Mouse (Mus musculus) 3134 (cell line): ENCODE results near the gene Cul5.

ENCODE experiments used
- DNase-seq: peaks from one replicate; pipeline ENCODE4 v3.0.0-alpha.2; 2011; ENCODE audit warnings: low spot score; ENCODE audit not compliant: insufficient read length; ENCODE audit errors: extremely low read depth

Cul5 gene

DNA sequence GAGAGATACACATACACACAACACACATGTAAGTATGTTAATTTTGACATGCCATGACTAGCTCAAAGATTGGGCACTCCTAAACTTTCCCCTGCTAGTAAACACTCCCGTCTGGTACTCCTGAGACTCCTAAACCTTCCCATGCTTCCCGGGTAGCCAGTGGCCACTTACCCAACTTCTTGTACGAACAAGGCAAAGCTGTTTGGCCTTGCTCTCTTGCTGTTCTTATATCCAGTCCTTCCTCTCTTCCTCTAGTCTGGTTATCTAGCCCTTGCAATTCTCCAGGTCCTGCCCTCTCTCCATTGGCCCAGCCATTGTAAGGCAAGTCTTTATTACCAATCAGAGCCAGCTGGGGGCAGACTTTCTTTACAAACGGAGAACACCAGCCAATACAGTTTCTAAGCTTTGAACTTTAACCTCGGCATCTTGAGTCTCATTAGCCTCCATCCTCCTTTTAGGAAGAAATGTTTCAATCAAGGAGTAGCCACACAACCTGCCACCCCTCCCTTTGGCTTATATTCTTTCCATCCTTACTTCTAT, at the start of gene Cul5:
Cul5 (minus strand) TSS at position 335 of the 540 bp plus-strand sequence.
- no peak for DNase-seq

DNA sequence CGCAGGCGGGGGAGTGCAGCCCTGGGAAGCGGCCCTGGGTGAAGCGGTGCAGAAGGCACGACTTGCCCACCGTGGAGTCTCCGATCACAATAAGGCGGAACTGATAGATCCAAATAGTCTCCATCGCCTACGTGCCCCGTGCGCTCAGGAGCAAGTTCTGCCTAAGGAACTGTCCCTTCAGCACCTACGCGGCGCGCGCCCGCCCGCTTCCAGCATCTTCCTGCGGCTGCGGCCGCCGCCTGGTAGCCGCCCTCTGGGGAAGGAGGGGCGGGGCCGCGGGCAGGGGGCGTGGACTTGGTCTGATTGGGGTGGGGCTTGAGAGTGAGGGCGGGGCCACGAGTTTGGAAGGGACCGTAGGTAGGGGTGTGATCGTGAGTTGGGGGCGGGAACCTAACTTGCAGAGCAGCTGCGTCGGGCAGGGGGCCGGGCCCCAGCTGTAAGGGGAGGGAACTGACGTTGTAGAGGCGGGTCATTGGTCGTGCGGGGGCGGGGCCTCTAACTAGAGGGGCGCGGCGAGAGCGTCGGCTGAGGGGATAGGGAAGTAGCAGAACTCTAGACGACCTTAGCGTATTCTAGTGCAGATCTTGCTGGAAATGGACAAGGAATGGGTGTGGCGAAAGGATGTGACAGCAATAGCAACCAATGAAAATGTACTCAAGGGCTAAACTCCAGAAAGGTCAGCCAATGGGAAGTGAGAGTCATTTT, 36.3 kb upstream of the Cul5 start, which contains the start of gene Rab39:
Rab39 (minus strand) TSS at position 241 of the 705 bp plus-strand sequence.
- peak; percentile 7 for DNase-seq

DNA sequence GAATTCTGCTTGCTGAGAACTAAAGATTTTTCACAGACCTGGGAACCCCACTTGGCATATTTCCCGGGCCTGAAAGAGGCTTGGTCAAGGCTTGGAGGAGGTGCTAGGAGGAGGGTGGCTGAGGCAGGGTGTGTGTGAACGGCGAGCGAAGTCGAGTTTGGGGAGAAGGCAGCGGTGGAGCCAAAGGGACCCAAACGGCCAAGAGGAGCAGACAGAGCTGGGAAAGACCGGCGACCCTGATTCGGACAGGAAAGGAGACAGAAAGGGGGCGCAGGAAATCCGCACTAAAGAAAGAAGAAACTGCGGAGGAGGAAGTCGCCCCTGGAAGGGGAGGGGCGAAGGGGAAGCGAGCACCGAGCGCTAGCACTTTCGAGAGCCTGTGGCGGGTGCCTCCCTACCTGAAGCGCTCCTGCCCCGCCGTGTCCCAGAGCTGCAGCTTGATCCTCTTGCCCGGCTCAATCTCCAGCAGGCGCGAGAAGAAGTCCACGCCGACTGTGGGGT, 35.7 kb upstream of the Cul5 start:
- no peak for DNase-seq

DNA sequence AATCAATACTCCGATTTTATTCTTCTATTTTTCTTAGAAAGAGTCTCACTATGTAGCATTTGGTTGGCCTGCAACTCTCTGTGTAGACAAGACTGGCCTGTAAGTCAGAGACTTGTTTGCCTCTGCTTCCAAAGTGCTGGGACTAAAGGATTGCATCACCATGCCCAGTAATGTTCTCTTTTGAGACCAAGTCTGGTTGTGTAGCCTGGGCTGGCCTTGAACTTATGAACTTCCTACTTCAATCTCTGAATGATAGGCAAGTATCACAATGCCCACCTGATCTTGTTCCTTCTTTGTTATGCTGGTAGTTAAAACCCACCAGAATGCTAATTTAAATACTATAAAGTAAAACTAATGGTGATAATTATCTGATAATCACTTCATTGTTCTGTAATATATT, 33.2 kb upstream of the Cul5 start:
- DNase-seq = no peak

DNA sequence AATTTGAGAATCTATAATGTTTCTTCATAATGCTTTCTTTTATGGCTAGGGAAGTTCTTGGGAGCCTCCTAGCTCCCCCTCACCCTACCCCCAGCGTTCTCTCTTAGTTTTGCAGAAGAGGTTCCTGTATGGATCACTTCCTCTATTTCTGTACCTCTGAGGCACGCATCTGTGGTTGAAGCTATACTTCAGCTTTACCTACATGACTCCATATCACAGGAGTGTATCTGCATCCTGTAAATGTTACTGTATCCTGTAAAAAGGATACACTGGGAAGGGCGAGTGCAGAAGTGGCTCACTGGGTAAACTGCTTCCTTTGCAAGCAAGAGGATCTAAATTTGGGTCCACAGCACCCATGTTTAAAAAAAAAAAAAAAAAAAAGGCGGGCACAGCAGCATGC, 30.7 kb upstream of the Cul5 start:
- no peak for DNase-seq

GRCm38 (mm10) chr9:53695846-53696245, 26.0 kb upstream of the Cul5 start:
- peak; percentile 5 for DNase-seq

GRCm38 (mm10) chr9:53693718-53694117, 23.9 kb upstream of the Cul5 start:
- no peak for DNase-seq

GRCm38 (mm10) chr9:53691745-53692670, 22.2 kb upstream of the Cul5 start:
- no peak for DNase-seq

DNA sequence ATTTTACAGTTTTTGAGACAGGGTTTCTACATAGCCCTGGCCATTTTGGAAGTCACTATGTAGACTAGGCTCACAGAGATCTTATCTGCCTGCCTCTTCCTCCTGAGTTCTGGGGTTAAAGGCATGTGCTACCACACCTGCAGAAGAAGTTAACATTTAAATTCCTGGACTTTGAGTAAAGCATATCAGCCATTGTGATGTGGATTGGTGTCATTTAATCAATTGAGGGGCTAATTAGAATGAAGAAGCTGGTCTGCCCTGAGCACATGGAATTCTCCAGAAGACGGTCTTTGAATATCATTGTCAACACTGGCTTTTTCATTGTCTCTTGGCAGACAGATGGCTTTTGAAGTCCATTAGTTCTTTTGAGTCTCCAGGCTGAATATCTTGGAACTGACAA, 11.0 kb upstream of the Cul5 start:
- DNase-seq = no peak

- DNase-seq = no peak
These were observed 7.1 kb upstream of the Cul5 start for GRCm38 (mm10) chr9:53676921-53677320.

- peak; percentile 42 for DNase-seq
These were observed 3.8 kb upstream of the Cul5 start for GRCm38 (mm10) chr9:53673571-53673970.

DNA sequence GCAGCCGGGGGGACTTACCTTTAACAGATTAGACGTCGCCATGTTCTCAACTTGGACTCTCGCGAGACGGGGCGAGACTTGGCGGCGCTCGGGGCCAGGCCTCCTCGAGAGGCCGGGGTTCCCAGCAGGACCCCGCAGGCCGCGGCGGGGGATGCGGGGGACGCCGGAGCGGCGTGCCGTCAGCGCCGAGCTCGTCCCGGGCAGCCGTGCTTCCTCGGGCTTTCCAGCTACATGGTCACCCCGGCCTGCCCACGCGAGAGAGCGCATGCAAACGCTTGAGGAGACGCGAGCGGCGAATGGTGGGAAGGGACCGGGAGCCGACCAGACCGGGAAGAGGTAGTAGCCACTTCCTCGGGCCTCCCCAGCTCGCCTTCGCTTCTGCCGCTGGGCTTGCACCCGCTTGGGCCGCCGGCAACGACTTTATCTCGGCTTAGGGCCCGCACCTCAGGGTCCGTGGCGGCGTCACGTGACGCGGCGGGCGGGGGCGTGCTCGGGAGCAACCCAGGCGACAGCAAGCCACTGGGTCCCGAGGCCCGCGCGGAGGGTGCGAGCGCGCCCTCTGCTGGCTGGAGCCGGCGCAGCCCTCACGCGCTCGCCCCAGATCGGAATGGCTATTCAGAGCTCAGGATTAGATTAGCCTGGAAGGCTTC, 2.7 kb downstream of the Cul5 start:
- peak; percentile 94 for DNase-seq

GRCm38 (mm10) chr9:53666665-53667019, 3.2 kb downstream of the Cul5 start:
- no peak for DNase-seq

DNA sequence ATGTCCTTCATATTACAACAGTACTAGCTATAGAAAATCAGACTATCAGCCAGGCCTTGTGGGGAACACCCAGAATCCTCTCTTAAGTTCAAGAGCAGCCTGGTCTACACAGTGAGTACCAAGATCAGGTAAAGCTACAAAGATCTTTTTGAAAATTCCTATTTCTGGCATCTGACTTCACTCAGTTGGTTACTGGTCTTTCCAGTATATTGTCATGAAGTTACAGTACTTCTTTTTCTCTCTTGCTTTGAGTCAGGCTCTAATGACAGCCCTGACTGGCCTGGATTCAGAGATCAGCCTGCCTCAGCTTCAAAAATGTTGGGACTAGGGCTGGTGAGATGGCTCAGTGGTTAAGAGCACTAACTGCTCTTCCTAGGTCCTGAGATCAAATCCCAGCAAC, 4.4 kb downstream of the Cul5 start:
- no peak for DNase-seq

DNA sequence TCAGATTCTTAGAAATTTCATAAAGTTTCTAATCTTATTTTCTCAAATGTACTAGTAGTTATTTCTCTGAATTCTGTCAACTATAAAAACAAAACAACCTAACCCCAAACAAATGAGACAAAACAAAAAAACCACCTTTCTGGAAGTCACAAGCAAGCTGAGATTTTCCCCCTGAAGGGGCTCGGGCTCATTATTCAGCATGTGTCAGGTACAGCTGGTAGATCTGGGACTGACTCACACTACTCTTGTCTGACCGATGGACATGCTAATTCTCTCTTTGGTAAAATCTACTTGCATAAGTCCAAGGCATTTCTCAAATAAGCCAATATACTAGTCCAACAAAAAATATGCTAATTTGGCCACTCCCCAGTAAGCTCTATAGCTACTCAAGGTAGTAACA, 5.0 kb downstream of the Cul5 start:
- DNase-seq = no peak

- no peak for DNase-seq
These were observed 35.0 kb downstream of the Cul5 start for GRCm38 (mm10) chr9:53634796-53635195.

DNA sequence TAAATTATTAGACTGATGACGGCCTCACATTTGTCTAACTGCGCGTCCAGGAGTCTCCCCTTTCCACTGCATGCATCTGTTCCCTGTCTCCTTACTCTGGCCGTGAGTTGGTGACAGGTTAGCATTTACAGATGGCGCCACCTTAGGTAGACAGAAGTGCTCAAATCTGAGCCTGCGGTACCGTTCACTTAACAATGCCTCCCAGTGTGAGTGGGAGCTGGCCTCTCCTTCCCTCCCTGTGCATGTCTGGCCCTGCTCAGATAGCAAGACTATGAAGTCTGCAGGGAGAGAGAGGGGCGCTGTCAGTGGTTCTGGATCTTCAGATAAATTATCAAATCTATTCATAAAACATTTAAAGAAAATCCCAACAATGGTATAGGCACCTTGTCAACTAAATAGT, 54.6 kb downstream of the Cul5 start:
- DNase-seq = no peak

DNA sequence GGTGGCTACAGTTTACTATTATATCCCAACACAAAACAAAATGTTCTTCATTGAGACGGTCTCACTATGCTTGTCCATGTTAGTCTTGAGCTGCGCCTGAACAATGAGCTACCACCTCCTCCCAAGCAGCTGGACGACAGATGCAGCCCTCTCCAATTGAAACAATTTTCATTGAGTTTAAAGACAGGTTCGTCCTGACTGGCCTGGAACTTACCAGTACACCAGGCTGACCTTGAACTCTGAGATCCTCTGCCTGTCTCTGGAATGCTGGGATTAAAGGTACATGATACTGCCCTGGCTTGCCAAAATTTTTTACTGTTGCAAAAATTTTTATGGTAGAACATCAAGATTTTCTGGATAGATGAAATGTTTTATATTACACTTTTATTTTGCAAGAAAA, 55.5 kb downstream of the Cul5 start:
- no peak for DNase-seq

DNA sequence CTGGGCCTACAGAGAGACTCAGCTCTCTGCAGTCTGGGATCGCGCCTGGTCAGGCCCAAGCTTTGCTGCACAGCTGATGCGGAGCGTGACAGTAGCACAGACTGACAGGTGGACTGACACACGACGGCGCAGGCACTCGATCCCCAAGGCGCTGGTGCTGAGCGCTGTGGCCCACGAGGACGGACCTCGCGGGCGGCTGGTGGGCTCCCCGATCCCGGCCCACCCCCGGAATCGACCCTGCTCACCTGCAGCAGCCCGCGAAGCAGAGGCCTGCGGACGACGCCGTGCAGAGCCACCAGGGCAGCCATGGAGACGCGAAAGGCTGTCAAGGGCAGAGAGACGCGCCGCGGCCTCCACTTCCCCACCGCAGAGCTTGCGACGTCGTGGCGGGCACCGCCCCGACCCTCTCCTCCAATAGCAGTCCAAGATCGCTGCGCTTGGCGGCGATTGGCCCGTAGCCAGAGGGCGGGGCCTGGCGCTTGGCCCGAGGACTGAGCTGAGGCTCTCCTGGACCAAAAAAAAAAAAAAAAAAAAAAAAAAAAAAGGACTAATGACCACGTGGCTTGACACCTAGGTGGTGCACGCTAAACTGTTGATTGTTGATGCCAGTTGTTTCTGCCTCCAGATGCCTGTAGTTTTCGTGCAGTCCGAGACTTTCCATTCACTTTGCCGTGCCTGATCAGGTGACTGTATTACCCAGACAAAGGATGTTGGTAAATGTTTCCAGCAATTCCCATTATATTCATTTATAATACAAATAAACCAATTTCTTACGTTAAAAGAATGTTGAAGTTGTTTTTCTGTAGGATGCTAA, 59.6 kb downstream of the Cul5 start, which contains the start of gene Acat1:
Acat1 (minus strand) TSS at position 415 of the 814 bp plus-strand sequence.
- peak; percentile 96 for DNase-seq
